Mouse (Mus musculus): Measurements from ENCODE around the gene Olfr875. TPM values are rescaled to one million over a fixed set of nuclear protein-coding genes. Genes with fewer than 3 reads are reported as not detected.

Olfr875 gene
- polyA plus RNA-seq, 1 experiment from 2014 or later: not detected

GRCm38 (mm10) chr9:37802055-37802454, 30.4 kb downstream of the Olfr875 start:
- H3K4me1 ChIP-seq: no peaks in the 10 kb centered on the region
- H3K27me3 ChIP-seq: no peaks in the 10 kb centered on the region
- ATAC-seq: no peak
- H3K9ac ChIP-seq: no peak overlapping the region
- no peaks in the 10 kb centered on the region for H3K9me3 ChIP-seq (replicated peaks)
- no peak overlapping the region for H3K4me3 ChIP-seq
- 65% methylated on average over 4 of the region's 4 CpGs for WGBS
- no peaks in the 10 kb centered on the region for H3K36me3 ChIP-seq (ENCODE audit: poor library complexity, severe bottlenecking)
- no peak overlapping the region for H3K4me2 ChIP-seq
- no peak overlapping the region for H3K27ac ChIP-seq

DNA sequence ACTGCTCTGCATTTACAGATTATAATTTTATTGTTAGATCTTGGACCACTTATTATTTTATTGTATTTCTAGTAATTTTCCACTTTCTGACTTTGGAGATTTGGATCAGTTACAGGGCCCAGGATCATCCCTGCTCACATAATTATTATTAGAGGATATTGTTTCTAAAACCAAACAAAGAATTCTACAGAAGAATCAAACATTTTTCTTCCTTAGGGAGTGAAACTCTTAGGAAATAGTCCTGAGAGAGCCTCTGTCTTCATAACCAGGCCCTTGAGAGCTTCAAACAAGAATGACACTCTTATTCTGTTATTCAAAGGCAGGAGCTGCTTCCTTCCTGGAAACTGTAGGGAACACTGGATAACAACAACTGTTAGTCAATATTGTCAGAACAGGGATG, 31.1 kb downstream of the Olfr875 start, which contains the start of gene Olfr876:
Gene Olfr876 (plus strand): TSS at position 301 of the 400 bp plus-strand sequence.
- no peak for ATAC-seq

GRCm38 (mm10) chr9:37807235-37807634, 35.6 kb downstream of the Olfr875 start:
- H3K4me1 ChIP-seq: no peaks in the 10 kb centered on the region
- no peak overlapping the region for H3K9ac ChIP-seq
- H3K4me2 ChIP-seq: no peak overlapping the region
- no peaks in the 10 kb centered on the region for H3K27me3 ChIP-seq
- no peaks in the 10 kb centered on the region for H3K36me3 ChIP-seq (ENCODE audit: poor library complexity, severe bottlenecking)
- ATAC-seq: no peak
- no peaks in the 10 kb centered on the region for H3K9me3 ChIP-seq (replicated peaks)
- no peak overlapping the region for H3K4me3 ChIP-seq
- no peak overlapping the region for H3K27ac ChIP-seq

More for the DNA sequence above, 31.1 kb downstream of the Olfr875 start, which contains the start of gene Olfr876:
- Histone ChIP-seq H3K9me3 (replicated peaks) (no peaks in the 10 kb centered on the region), H3K4me3 (no peak within 1 kb of the TSS), H3K36me3 (ENCODE audit: poor library complexity, severe bottlenecking) (no peaks in the 10 kb centered on the region), H3K9ac (no peak within 1 kb of the TSS), H3K4me1 (no peaks in the 10 kb centered on the region), H3K27me3 (no peaks in the 10 kb centered on the region), H3K4me2 (no peak within 1 kb of the TSS), H3K27ac (no peak within 1 kb of the TSS)

GRCm38 (mm10) chr9:37808456-37808855, 36.8 kb downstream of the Olfr875 start:
- Histone ChIP-seq H3K36me3 (ENCODE audit: poor library complexity, severe bottlenecking) (no peaks in the 10 kb centered on the region), H3K4me3 (no peak overlapping the region), H3K27ac (no peak overlapping the region), H3K27me3 (no peaks in the 10 kb centered on the region), H3K9me3 (replicated peaks) (no peaks in the 10 kb centered on the region), H3K4me1 (no peaks in the 10 kb centered on the region), H3K4me2 (no peak overlapping the region), H3K9ac (no peak overlapping the region)
- WGBS: 91% methylated on average over 3 of the region's 3 CpGs
- no peak for ATAC-seq

DNA sequence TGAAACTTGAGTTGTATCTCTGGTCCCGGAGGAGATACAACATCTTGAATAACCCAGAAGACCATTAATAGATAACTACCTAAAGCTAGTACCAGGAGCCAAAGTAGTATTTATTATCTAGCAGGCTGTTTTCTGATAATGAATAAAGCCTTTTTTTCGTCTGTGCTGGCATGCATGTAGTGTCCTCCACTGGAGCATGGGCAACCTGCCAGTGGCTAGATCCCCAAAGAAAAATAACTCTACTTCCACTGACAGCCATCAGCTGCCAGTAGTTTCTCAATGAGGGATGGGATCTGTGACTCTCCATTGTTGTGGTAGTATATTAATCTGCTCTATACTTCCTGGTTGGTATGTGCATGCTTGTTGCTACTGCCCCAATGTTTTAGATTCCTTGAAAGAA, 37.3 kb downstream of the Olfr875 start:
- Histone ChIP-seq H3K4me3 (no peak overlapping the region), H3K9ac (no peak overlapping the region), H3K27ac (no peak overlapping the region), H3K9me3 (replicated peaks) (no peaks in the 10 kb centered on the region), H3K27me3 (no peaks in the 10 kb centered on the region), H3K36me3 (ENCODE audit: poor library complexity, severe bottlenecking) (no peaks in the 10 kb centered on the region), H3K4me1 (no peaks in the 10 kb centered on the region), H3K4me2 (no peak overlapping the region)
- 76% methylated on average over 2 of the region's 2 CpGs for WGBS
- ATAC-seq: no peak

GRCm38 (mm10) chr9:37814696-37815095, 43.0 kb downstream of the Olfr875 start:
- no peak overlapping the region for H3K4me2 ChIP-seq
- 53% methylated on average over 3 of the region's 3 CpGs for WGBS
- H3K27me3 ChIP-seq: no peaks in the 10 kb centered on the region
- no peak overlapping the region for H3K9ac ChIP-seq
- no peaks in the 10 kb centered on the region for H3K4me1 ChIP-seq
- H3K36me3 ChIP-seq (ENCODE audit: poor library complexity, severe bottlenecking): no peaks in the 10 kb centered on the region
- no peaks in the 10 kb centered on the region for H3K9me3 ChIP-seq (replicated peaks)
- no peak overlapping the region for H3K4me3 ChIP-seq
- ATAC-seq: peak; percentile 43; the same call in 1 of the 2 replicates
- no peak overlapping the region for H3K27ac ChIP-seq

Other genes starting within 250 kb of the Olfr875 start
- gene Esam, start 243.8 kb upstream of the Olfr875 start, polyA plus RNA-seq (2015; fragmentation: Nextera tagmentation; extraction: Ambion mirVana): 29.7 and 31.5 TPM in 2 replicates
- 0.26 and 0.42 TPM in 2 replicates for gene Vsig2, start 232.6 kb upstream of the Olfr875 start, polyA plus RNA-seq (2015; fragmentation: Nextera tagmentation; extraction: Ambion mirVana)
- gene Nrgn, start 219.0 kb upstream of the Olfr875 start, polyA plus RNA-seq (2015; fragmentation: Nextera tagmentation; extraction: Ambion mirVana): 2.0 and 4.5 TPM in 2 replicates
- 7.0 and 8.3 TPM in 2 replicates for gene Siae, start 216.2 kb upstream of the Olfr875 start, polyA plus RNA-seq (2015; fragmentation: Nextera tagmentation; extraction: Ambion mirVana)
- gene Spa17, start 158.1 kb upstream of the Olfr875 start, polyA plus RNA-seq (2015; fragmentation: Nextera tagmentation; extraction: Ambion mirVana): 13.1 and 15.9 TPM in 2 replicates
- 92.9 and 99.1 TPM in 2 replicates for gene Tbrg1, start 114.5 kb upstream of the Olfr875 start, polyA plus RNA-seq (2015; fragmentation: Nextera tagmentation; extraction: Ambion mirVana)
- gene Panx3, start 102.6 kb upstream of the Olfr875 start, polyA plus RNA-seq (2015; fragmentation: Nextera tagmentation; extraction: Ambion mirVana): 0.18 TPM in 1 of 2 replicates, not detected in the other
- not detected in 2 replicates for gene Olfr160, start 55.6 kb upstream of the Olfr875 start, polyA plus RNA-seq (2015; fragmentation: Nextera tagmentation; extraction: Ambion mirVana)
- not detected in 2 replicates for gene Olfr874, start 26.8 kb upstream of the Olfr875 start, polyA plus RNA-seq (2015; fragmentation: Nextera tagmentation; extraction: Ambion mirVana)
- gene Olfr876, start 31.2 kb downstream of the Olfr875 start, polyA plus RNA-seq (2015; fragmentation: Nextera tagmentation; extraction: Ambion mirVana): not detected in 2 replicates
- not detected in 2 replicates for gene Olfr877, start 82.4 kb downstream of the Olfr875 start, polyA plus RNA-seq (2015; fragmentation: Nextera tagmentation; extraction: Ambion mirVana)
- gene Olfr145, start 124.9 kb downstream of the Olfr875 start, polyA plus RNA-seq (2015; fragmentation: Nextera tagmentation; extraction: Ambion mirVana): not detected in 2 replicates
- gene Olfr878, start 146.0 kb downstream of the Olfr875 start, polyA plus RNA-seq (2015; fragmentation: Nextera tagmentation; extraction: Ambion mirVana): not detected in 2 replicates
- gene Olfr881, start 220.0 kb downstream of the Olfr875 start, polyA plus RNA-seq (2015; fragmentation: Nextera tagmentation; extraction: Ambion mirVana): not detected in 2 replicates

Measured in forebrain, embryonic 13.5 days (tissue).